Mouse (Mus musculus) testis, adult 2 months (tissue): ENCODE results near the gene Lamtor4. TPM values are rescaled to one million over a fixed set of nuclear protein-coding genes. Genes with fewer than 3 reads are reported as not detected.

Source experiments
- H3K27ac ChIP-seq: fragments of 200-500 bp; 2 replicates; pipeline ENCODE4 v1.5.1; 2012; ENCODE audit warnings: low read depth, low read length; ENCODE audit not compliant: control insufficient read depth, insufficient read depth
- H3K27me3 ChIP-seq: fragments of 200-500 bp; 2 replicates; pipeline ENCODE4 v1.6.1; 2012; ENCODE audit warnings: mild to moderate bottlenecking, low read length, moderate library complexity; ENCODE audit not compliant: control insufficient read depth, insufficient read depth
- H3K36me3 ChIP-seq: fragments of 200-500 bp; 2 replicates; pipeline ENCODE4 v1.6.1; 2012; ENCODE audit warnings: mild to moderate bottlenecking, low read length; ENCODE audit not compliant: control insufficient read depth, insufficient read depth
- H3K4me1 ChIP-seq: fragments of 200-500 bp; 2 replicates; pipeline ENCODE4 v1.6.1; 2012; ENCODE audit warnings: low read length; ENCODE audit not compliant: control insufficient read depth, insufficient read depth
- H3K4me3 ChIP-seq: fragments of 200-500 bp; 2 replicates; pipeline ENCODE4 v1.5.1; 2012; ENCODE audit warnings: low read depth, mild to moderate bottlenecking, low read length, moderate library complexity, mixed read lengths; ENCODE audit not compliant: control insufficient read depth
- CTCF ChIP-seq: fragments of 200-500 bp; IDR thresholded peaks from 2 replicates; pipeline ENCODE4 v1.5.1; 2012; ENCODE audit warnings: low read depth, mild to moderate bottlenecking, inconsistent platforms, low read length, moderate library complexity; ENCODE audit not compliant: control insufficient read depth, insufficient read depth, insufficient replicate concordance
- POLR2A ChIP-seq: fragments of 200-500 bp; IDR thresholded peaks from 2 replicates; pipeline ENCODE4 v1.6.1; 2012; ENCODE audit warnings: low read depth, mild to moderate bottlenecking, inconsistent platforms, low read length, moderate library complexity; ENCODE audit not compliant: control insufficient read depth
- polyA plus RNA-seq: library from polyadenylated mRNA; depleted of rRNA; stranded (reverse); fragments of >200 nt; gene quantifications from 2 replicates; pipeline ENCODE4 v1.2.3, GENCODE M21; 2012

The Lamtor4 gene
- polyA plus RNA-seq, 1 experiment = 23.2 TPM

DNA sequence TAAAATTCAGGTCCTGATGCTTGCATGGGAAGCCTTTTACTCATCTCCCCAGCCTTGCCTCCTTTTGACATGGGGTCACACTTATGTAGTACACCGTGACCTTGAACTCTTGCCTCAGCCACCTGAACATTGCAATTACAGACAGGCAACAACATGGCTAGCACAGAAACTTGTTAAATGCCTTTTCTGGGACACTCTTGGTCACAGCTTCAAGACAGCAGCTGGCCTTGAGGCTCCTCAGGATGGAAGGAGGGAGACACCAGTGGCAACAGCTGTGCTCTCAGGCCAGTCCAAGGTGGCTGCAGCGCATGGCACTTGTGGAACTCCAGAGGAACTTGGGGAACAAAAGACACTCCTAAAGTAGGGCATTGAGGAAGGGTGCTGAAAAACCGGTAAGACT is 11.8 kb downstream of the Lamtor4 start:
- Histone ChIP-seq H3K36me3 (no peaks in the 10 kb centered on the region; the same call in 1 of the 2 replicates), H3K27me3 (no peaks in the 10 kb centered on the region), H3K27ac (no peak overlapping the region), H3K4me1 (peaks cover 8% of the 10 kb centered on the region), H3K4me3 (no peak overlapping the region)
- TF ChIP-seq CTCF = no peak
- TF ChIP-seq POLR2A = no peak

DNA sequence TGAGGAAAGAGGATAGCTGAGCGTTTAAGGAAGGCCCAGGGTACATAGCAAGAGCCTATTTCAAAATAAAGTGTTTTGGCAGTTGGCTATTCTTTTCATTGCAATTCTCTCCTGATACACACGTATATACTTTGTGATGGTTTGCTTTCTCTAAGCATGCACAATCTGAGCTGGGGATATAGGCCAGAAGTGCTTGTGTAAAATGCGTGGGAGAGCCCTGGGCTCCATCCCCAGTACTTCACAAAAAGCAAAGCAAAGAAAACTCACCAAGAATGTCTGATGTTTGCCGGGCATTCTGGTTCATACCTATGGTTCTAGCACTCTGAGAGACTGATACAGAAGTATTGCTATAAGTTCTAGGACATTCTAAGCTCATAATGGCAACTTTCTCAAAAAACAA is 13.7 kb downstream of the Lamtor4 start:
- Histone ChIP-seq H3K4me3 (no peak overlapping the region), H3K36me3 (no peaks in the 10 kb centered on the region; the same call in 1 of the 2 replicates), H3K27me3 (no peaks in the 10 kb centered on the region), H3K27ac (no peak overlapping the region), H3K4me1 (peaks cover 2% of the 10 kb centered on the region; the same call in 1 of the 2 replicates)
- TF ChIP-seq POLR2A = no peak
- TF ChIP-seq CTCF = no peak

DNA sequence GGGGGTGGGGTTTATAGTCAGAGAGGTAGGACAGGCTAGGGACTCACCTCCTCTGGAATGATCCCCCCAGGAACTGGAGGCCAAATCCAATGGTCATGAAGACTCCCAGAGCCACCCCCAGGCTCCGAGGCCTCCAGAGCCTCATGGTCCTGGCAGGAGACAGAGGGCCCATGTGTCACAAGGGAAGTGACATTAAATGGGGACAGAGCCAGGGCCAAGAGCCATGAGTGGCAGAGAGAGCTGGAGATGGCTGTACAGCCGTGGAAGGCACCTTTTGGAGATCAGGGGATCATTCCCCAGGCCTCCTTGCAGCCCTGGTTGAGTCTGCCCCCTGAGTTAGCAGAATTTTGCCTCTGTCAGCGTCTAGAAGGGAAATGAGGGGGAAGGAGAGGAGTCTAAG is 15.9 kb downstream of the Lamtor4 start:
- TF ChIP-seq POLR2A (no peak), CTCF (no peak)
- H3K27ac ChIP-seq = no peak overlapping the region
- no peak overlapping the region for H3K4me3 ChIP-seq
- no peaks in the 10 kb centered on the region for H3K27me3 ChIP-seq
- peaks cover 9% of the 10 kb centered on the region; the same call in 1 of the 2 replicates for H3K4me1 ChIP-seq
- H3K36me3 ChIP-seq = no peaks in the 10 kb centered on the region

DNA sequence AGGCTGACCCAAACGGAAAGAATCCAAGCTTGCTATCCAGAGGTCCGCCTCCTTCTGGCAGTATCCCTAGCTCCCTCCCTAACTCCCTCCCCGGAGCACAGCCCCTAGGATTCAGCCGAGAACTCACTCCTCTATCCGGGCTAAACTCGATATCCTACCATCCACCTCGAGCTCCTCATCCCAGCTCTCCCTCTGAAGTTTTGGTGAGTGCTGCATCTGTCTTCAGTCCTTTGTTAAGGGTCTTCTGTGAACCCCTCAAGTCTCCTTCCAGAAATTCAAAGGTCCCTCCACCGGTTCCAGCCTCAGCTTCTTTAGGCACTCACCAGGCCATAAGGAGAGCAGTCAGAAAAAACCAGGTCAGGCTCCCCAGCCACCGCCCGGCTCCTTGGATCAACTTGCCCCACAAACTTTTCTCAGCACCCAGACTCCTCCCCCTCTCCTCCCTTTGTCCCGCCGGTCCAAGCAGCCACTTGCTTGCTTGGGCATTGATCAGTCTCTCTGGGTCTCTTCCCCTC is 17.2 kb downstream of the Lamtor4 start, which contains the start of gene Gal3st4:
Gene Gal3st4 (minus strand): TSS at position 432 of the 515 bp plus-strand sequence.
- Histone ChIP-seq H3K4me3 (no peak within 1 kb of the TSS), H3K27ac (no peak within 1 kb of the TSS), H3K27me3 (no peaks in the 10 kb centered on the region), H3K4me1 (peaks cover 9% of the 10 kb centered on the region; the same call in 1 of the 2 replicates), H3K36me3 (no peaks in the 10 kb centered on the region)
- TF ChIP-seq POLR2A (no peak), CTCF (no peak)

DNA sequence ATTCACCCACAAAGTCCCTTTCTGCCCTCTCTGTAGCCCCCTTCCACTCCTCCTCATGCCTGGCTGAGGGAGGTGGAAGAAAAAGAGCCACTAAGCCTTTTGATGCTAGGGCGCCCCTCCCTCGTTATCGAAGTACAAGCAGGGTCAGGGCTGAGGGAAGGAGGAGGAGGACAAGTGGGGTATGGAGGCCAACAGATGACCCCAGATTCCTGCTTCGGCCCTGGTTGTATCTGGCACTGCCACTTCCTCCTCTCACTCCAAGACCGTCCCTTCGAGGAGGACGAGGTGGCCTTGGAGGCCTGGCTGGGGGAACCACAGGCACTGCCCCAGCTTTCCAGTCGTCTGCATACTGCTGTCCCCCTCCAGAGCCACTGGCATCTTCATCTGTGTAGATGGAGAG is 18.9 kb downstream of the Lamtor4 start:
- Histone ChIP-seq H3K4me3 (no peak overlapping the region), H3K4me1 (peaks cover 15% of the 10 kb centered on the region)

DNA sequence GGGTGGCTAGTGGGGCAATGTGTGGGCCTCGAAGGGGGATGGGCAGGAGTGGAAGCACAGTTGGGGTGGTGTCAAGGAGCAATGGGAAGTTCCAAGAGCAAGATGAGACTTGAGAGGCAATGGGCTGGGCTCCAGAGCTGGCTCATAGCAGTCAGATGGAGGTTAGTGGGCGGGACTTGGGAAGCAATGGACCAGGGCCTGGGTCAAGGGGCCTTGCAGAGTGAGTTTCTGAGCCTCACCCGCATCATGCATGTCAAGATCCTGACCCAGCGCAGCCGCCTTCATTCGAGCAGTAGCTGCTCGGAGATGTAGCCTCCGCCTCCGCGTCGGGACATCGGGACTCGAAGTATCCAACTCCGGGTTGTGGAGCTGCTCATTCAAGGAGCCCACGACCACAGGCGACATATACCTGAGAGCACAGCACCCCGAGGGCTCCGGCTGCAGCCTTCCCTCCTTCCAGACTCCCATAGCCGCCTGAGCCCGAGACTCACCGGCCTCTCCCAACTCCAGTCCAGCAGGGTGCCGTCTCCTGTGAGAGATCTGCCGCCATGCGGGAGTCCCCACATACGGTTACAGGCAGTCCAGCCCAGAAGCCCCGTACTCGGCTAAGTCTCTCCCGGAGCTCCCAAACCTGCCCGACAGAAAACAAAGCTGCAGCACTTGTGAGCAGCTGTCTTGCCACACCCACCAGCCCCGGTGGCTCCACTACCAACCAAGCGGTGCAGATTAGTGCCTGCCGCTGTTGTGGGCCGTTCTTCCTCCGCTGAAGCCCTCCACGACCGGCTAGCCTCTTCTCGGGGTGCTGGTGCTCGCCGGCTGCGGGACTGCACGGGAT is 20.2 kb downstream of the Lamtor4 start:
- no peak overlapping the region for H3K4me3 ChIP-seq
- no peaks in the 10 kb centered on the region for H3K27me3 ChIP-seq
- no peak overlapping the region for H3K27ac ChIP-seq
- H3K4me1 ChIP-seq = peaks cover 20% of the 10 kb centered on the region
- TF ChIP-seq POLR2A (no peak), CTCF (no peak)
- H3K36me3 ChIP-seq = no peaks in the 10 kb centered on the region

More for the DNA sequence above, 18.9 kb downstream of the Lamtor4 start:
- H3K27ac ChIP-seq = no peak overlapping the region
- TF ChIP-seq CTCF = no peak
- TF ChIP-seq POLR2A = no peak
- H3K36me3 ChIP-seq = no peaks in the 10 kb centered on the region
- no peaks in the 10 kb centered on the region for H3K27me3 ChIP-seq

DNA sequence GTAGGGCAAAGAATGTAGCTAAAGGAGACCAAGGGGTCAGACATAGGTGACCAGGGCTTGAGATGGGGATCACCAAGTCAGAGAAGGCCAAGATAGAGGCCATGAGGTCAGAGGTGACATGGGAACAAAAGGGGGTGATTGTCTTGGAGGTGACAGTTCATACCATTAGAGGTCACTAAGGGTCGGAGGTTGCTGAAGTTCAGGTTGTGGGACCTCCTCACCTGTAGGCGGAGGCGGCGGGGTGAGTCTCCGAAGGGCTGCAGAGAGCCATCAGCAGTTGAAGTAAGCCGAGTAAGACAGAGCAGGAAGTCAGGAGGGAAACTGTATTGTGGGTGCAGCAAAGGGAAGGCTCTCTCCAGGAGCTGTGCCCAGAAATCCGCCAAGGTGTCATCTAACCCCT is 22.7 kb downstream of the Lamtor4 start:
- Histone ChIP-seq H3K4me1 (peaks cover 20% of the 10 kb centered on the region), H3K36me3 (peaks cover 2% of the 10 kb centered on the region), H3K27me3 (no peaks in the 10 kb centered on the region), H3K4me3 (no peak overlapping the region), H3K27ac (no peak overlapping the region)
- no peak for TF ChIP-seq POLR2A
- no peak for TF ChIP-seq CTCF
